8 mouse cellular contexts compared by ENCODE assay signal in genomic region chr14:74733397-74733796, GRCm38 (mm10). TPM values are rescaled to one million over a fixed set of nuclear protein-coding genes. Genes with fewer than 3 reads are reported as not detected.
DNase-seq lines count a peak whose midpoint lies in the region; ATAC-seq lines count a peak whose summit lies in the region.

No protein-coding gene starts in this region.

- 75% methylated on average over 2 of the region's 2 CpGs for WGBS in heart, embryonic 15.5 days
- 67% methylated on average over 2 of the region's 2 CpGs for WGBS in hindbrain, embryonic 14.5 days
- 52% methylated on average over 2 of the region's 2 CpGs for WGBS in midbrain, embryonic 13.5 days

- no peaks in the 10 kb centered on the region for H3K27me3 ChIP-seq in heart, embryonic 15.5 days
- no peaks in the 10 kb centered on the region for H3K27me3 ChIP-seq in hindbrain, embryonic 14.5 days (ENCODE audit: control insufficient read depth, insufficient read depth, low read length)
- H3K27me3 ChIP-seq in midbrain, embryonic 13.5 days, result no peaks in the 10 kb centered on the region

- ATAC-seq in heart, embryonic 15.5 days (replicated peaks; ENCODE audit: insufficient number of reproducible peaks, insufficient read depth, low FRiP score, low read depth), result no peak
- ATAC-seq in hindbrain, embryonic 14.5 days (ENCODE audit: low FRiP score), result no peak
- ATAC-seq in midbrain, embryonic 13.5 days, result no peak

- no peak overlapping the region for H3K27ac ChIP-seq in heart, embryonic 15.5 days
- H3K27ac ChIP-seq in hindbrain, embryonic 14.5 days, result no peak overlapping the region
- H3K27ac ChIP-seq in midbrain, embryonic 13.5 days, result no peak overlapping the region

- H3K9ac ChIP-seq in heart, embryonic 15.5 days, result 0 out of 2 replicates have a peak overlapping the region, but pooled peaks have one; percentile 38
- 0 out of 2 replicates have a peak overlapping the region, but pooled peaks have one; percentile 24 for H3K9ac ChIP-seq in hindbrain, embryonic 14.5 days
- H3K9ac ChIP-seq in midbrain, embryonic 13.5 days (replicated peaks), result no peak overlapping the region; the same call in 1 of the 2 replicates

- peaks cover 20% of the 10 kb centered on the region for H3K36me3 ChIP-seq in heart, embryonic 15.5 days
- peaks cover 24% of the 10 kb centered on the region for H3K36me3 ChIP-seq in hindbrain, embryonic 14.5 days (replicated peaks; ENCODE audit: control insufficient read depth, insufficient read depth)
- peaks cover 18% of the 10 kb centered on the region for H3K36me3 ChIP-seq in midbrain, embryonic 13.5 days

- H3K4me1 ChIP-seq in heart, embryonic 15.5 days (replicated peaks), result peaks cover 17% of the 10 kb centered on the region
- peaks cover 9% of the 10 kb centered on the region for H3K4me1 ChIP-seq in hindbrain, embryonic 14.5 days (replicated peaks; ENCODE audit: control insufficient read depth, insufficient read depth, low read length)
- H3K4me1 ChIP-seq in midbrain, embryonic 13.5 days (replicated peaks), result peaks cover 11% of the 10 kb centered on the region

- no peaks in the 10 kb centered on the region for H3K9me3 ChIP-seq in heart, embryonic 15.5 days (replicated peaks)
- H3K9me3 ChIP-seq in hindbrain, embryonic 14.5 days (ENCODE audit: control insufficient read depth, low read length), result no peaks in the 10 kb centered on the region
- no peaks in the 10 kb centered on the region for H3K9me3 ChIP-seq in midbrain, embryonic 13.5 days

- no peak for DNase-seq in heart, adult 9 months (ENCODE audit: low spot score in 2 of 2)
- DNase-seq in NIH3T3 (ENCODE audit: low read depth), result peak; percentile 63
- DNase-seq in hindbrain, embryonic 14.5 days (ENCODE audit: low spot score), result no peak
- no peak for DNase-seq in cerebellum, adult 8-10 months
- no peak for DNase-seq in urinary bladder, postnatal 14 days (ENCODE audit: low spot score)
- DNase-seq in ovary, postnatal 10 days (ENCODE audit: low spot score), result no peak

- H3K4me2 ChIP-seq in heart, embryonic 15.5 days, result peak overlapping the region; percentile 78
- peak overlapping the region; percentile 88 for H3K4me2 ChIP-seq in hindbrain, embryonic 14.5 days (replicated peaks)
- peak overlapping the region; percentile 80 for H3K4me2 ChIP-seq in midbrain, embryonic 13.5 days (replicated peaks)

- peak overlapping the region; percentile 65 for H3K4me3 ChIP-seq in heart, embryonic 15.5 days
- H3K4me3 ChIP-seq in hindbrain, embryonic 14.5 days (replicated peaks; ENCODE audit: low read length), result peak overlapping the region; percentile 91; the same call in 1 of the 2 replicates
- H3K4me3 ChIP-seq in midbrain, embryonic 13.5 days (replicated peaks), result peak overlapping the region; percentile 83

RNA-seq across cellular contexts. Expression of gene Esd, which starts 1.3 kb away (rescaled TPM):
- 214 and 254 TPM in 2 replicates for polyA plus RNA-seq in heart, embryonic 15.5 days (2015; fragmentation: Nextera tagmentation; extraction: Ambion mirVana)
- polyA plus RNA-seq in hindbrain, embryonic 14.5 days (2014; fragmentation: Nextera tagmentation; extraction: Ambion mirVana), result 243 and 248 TPM in 2 replicates
- polyA plus RNA-seq in midbrain, embryonic 13.5 days (2015; fragmentation: Nextera tagmentation; extraction: Ambion mirVana), result 250 and 253 TPM in 2 replicates
